Mouse (Mus musculus): Measurements from ENCODE around the gene Sema5b.

The Sema5b gene

GRCm38 (mm10) chr16:35630470-35631183 lies 89.7 kb downstream of the Sema5b start:
- DNase-seq (ENCODE audit: low read depth, low spot score), result no peak

GRCm38 (mm10) chr16:35633058-35633457 lies 92.1 kb downstream of the Sema5b start:
- DNase-seq (ENCODE audit: low read depth, low spot score), result no peak

- DNase-seq (ENCODE audit: low read depth, low spot score), result no peak
Measured at GRCm38 (mm10) chr16:35634971-35635370, 94.0 kb downstream of the Sema5b start.

- DNase-seq (ENCODE audit: low read depth, low spot score), result no peak
Measured at GRCm38 (mm10) chr16:35639505-35639904, 98.6 kb downstream of the Sema5b start.

GRCm38 (mm10) chr16:35648862-35649261 lies 107.9 kb downstream of the Sema5b start:
- no peak for DNase-seq (ENCODE audit: low read depth, low spot score)

- DNase-seq (ENCODE audit: low read depth, low spot score), result no peak
Measured at GRCm38 (mm10) chr16:35652206-35652605, 111.3 kb downstream of the Sema5b start.

GRCm38 (mm10) chr16:35652706-35653105 lies 111.8 kb downstream of the Sema5b start:
- no peak for DNase-seq (ENCODE audit: low read depth, low spot score)

GRCm38 (mm10) chr16:35653951-35654350 lies 113.0 kb downstream of the Sema5b start:
- no peak for DNase-seq (ENCODE audit: low read depth, low spot score)

GRCm38 (mm10) chr16:35660222-35660621 lies 119.3 kb downstream of the Sema5b start:
- no peak for DNase-seq (ENCODE audit: low read depth, low spot score)

GRCm38 (mm10) chr16:35663831-35664414 lies 123.0 kb downstream of the Sema5b start:
- no peak for DNase-seq (ENCODE audit: low read depth, low spot score)

- DNase-seq (ENCODE audit: low read depth, low spot score), result no peak
Measured at GRCm38 (mm10) chr16:35664847-35665246, 123.9 kb downstream of the Sema5b start.

- no peak for DNase-seq (ENCODE audit: low read depth, low spot score)
Measured at GRCm38 (mm10) chr16:35677511-35678113, 136.7 kb downstream of the Sema5b start.

- DNase-seq (ENCODE audit: low read depth, low spot score), result no peak
Measured at GRCm38 (mm10) chr16:35678476-35678875, 137.5 kb downstream of the Sema5b start.

- no peak for DNase-seq (ENCODE audit: low read depth, low spot score)
Measured at GRCm38 (mm10) chr16:35681327-35682108, 140.6 kb downstream of the Sema5b start.

GRCm38 (mm10) chr16:35685027-35685426 lies 144.1 kb downstream of the Sema5b start:
- peak; percentile 45 for DNase-seq (ENCODE audit: low read depth, low spot score)

- no peak for DNase-seq (ENCODE audit: low read depth, low spot score)
Measured at GRCm38 (mm10) chr16:35686491-35686890, 145.5 kb downstream of the Sema5b start.

GRCm38 (mm10) chr16:35691606-35692005 lies 150.7 kb downstream of the Sema5b start:
- no peak for DNase-seq (ENCODE audit: low read depth, low spot score)

- no peak for DNase-seq (ENCODE audit: low read depth, low spot score)
Measured at GRCm38 (mm10) chr16:35694250-35694846, 153.4 kb downstream of the Sema5b start.

- DNase-seq (ENCODE audit: low read depth, low spot score), result no peak
Measured at GRCm38 (mm10) chr16:35696103-35696502, 155.2 kb downstream of the Sema5b start.

GRCm38 (mm10) chr16:35701823-35702222 lies 160.9 kb downstream of the Sema5b start:
- DNase-seq (ENCODE audit: low read depth, low spot score), result no peak

- no peak for DNase-seq (ENCODE audit: low read depth, low spot score)
Measured at GRCm38 (mm10) chr16:35703763-35704679, 163.1 kb downstream of the Sema5b start.

Measured in brain, embryonic 18.5 days (tissue).